Mouse (Mus musculus) layer of hippocampus, postnatal 25 days (tissue): ENCODE results near the gene Cfap43. TPM values are rescaled to one million over a fixed set of nuclear protein-coding genes. Genes with fewer than 3 reads are reported as not detected.
A peak's percentile ranks its signal among the peaks of the same experiment; 100 is the strongest.

Experiments used
- DNase-seq, 2 experiments: peaks; one replicate each; pipeline ENCODE4 v3.0.0; 2022; ENCODE audit warnings: mixed read lengths in 2 of 2, low spot score in 1 of 2; ENCODE audit errors: extremely low spot score in 1 of 2
- total RNA-seq, 2 experiments: library from RNA; stranded (reverse); gene quantifications; 2 replicates each; pipeline ENCODE4 v1.2.3; 2021

Cfap43 gene
- total RNA-seq, result 1 to 10 TPM in 1 of 2 experiments, under 1 TPM in 1; 0.74 to 1.3 TPM

GRCm38 (mm10) chr19:47919126-47919965 is at the start of gene Cfap43, which contains the start of gene Itprip:
TSS of gene Cfap43 (minus strand) at chr19:47919287.
TSS of gene Itprip (minus strand) at chr19:47919299.
- peak; percentile 45 to 48 for DNase-seq

GRCm38 (mm10) chr19:47958181-47958580 is 39.1 kb upstream of the Cfap43 start:
- DNase-seq, result no peak

GRCm38 (mm10) chr19:47953169-47953568 is 34.1 kb upstream of the Cfap43 start:
- DNase-seq, result no peak

GRCm38 (mm10) chr19:47950946-47951345 is 31.9 kb upstream of the Cfap43 start:
- DNase-seq, result no peak

GRCm38 (mm10) chr19:47946821-47947465 is 27.9 kb upstream of the Cfap43 start:
- no peak for DNase-seq

- DNase-seq, result no peak
Measured at GRCm38 (mm10) chr19:47939361-47939760, 20.3 kb upstream of the Cfap43 start.

- DNase-seq, result peak; percentile 29 to 34
Measured at GRCm38 (mm10) chr19:47937443-47938406, 18.6 kb upstream of the Cfap43 start, which contains the start of gene Cfap58. TSS of gene Cfap58 (plus strand) at chr19:47937675.

- DNase-seq, result no peak
Measured at GRCm38 (mm10) chr19:47936938-47937337, 17.9 kb upstream of the Cfap43 start.

- DNase-seq, result no peak
Measured at GRCm38 (mm10) chr19:47936490-47936889, 17.4 kb upstream of the Cfap43 start.

GRCm38 (mm10) chr19:47935530-47935929 is 16.4 kb upstream of the Cfap43 start:
- no peak for DNase-seq

- DNase-seq, result no peak
Measured at GRCm38 (mm10) chr19:47934636-47935238, 15.7 kb upstream of the Cfap43 start.

GRCm38 (mm10) chr19:47934146-47934545 is 15.1 kb upstream of the Cfap43 start:
- no peak for DNase-seq

- DNase-seq, result no peak
Measured at GRCm38 (mm10) chr19:47931982-47932638, 13.0 kb upstream of the Cfap43 start.

GRCm38 (mm10) chr19:47929043-47929442 is 10.0 kb upstream of the Cfap43 start:
- DNase-seq, result no peak

- no peak for DNase-seq
Measured at GRCm38 (mm10) chr19:47927032-47927431, 7.9 kb upstream of the Cfap43 start.

GRCm38 (mm10) chr19:47925819-47926218 is 6.7 kb upstream of the Cfap43 start:
- DNase-seq, result no peak

- no peak for DNase-seq
Measured at GRCm38 (mm10) chr19:47919966-47920375, 884 bp upstream of the Cfap43 start.

GRCm38 (mm10) chr19:47918455-47919101 is 509 bp downstream of the Cfap43 start:
- no peak for DNase-seq

- DNase-seq, result no peak
Measured at GRCm38 (mm10) chr19:47918016-47918415, 1.1 kb downstream of the Cfap43 start.
